Comparison of ENCODE assay signal across 8 mouse cellular contexts in the genomic region with DNA sequence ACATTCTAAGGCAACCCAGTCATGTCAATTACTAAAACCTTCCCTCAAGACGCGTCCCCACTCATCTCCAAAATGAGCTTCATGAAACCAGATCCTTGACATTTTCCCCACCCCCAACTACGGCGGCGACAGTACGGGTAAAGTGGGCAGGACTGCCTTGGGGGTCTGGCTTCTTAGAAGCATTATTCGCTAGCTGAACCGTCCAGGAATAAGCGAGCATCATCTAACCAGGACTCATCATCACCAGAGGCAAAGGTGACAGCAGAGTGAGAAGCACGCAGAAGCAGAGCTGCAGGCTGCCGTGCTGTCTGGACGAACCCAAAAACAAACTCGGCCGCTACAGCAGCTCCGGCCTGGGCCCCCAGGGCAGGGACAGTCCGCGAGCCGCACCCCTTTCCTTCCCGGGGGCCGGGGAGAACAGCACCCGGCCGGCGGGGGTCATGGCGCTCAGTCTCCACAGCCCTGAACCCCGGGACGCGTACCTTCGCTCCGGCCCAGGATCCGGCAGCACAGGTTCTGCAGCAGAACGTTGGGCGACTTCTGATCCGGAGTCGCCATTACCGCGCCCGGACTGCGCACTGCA. TPM values are rescaled to one million over a fixed set of nuclear protein-coding genes. Genes with fewer than 3 reads are reported as not detected.
DNase-seq lines count a peak whose midpoint lies in the region; ATAC-seq and TF ChIP-seq lines count a peak whose summit lies in the region.

No protein-coding gene starts in this region.

- H3K27ac ChIP-seq in kidney, adult 2 months (ENCODE audit: insufficient read depth, low read depth, low read length) = 0 out of 2 replicates have a peak overlapping the region, but pooled peaks have one; percentile 28
- H3K27ac ChIP-seq in embryonic facial prominence, embryonic 12.5 days = peak overlapping the region; percentile 80
- peak overlapping the region; percentile 78 for H3K27ac ChIP-seq in hindbrain, embryonic 16.5 days (ENCODE audit: low read depth, low read length)
- H3K27ac ChIP-seq in midbrain, embryonic 12.5 days (replicated peaks) = peak overlapping the region; percentile 75

- peaks cover 3% of the 10 kb centered on the region; the same call in 1 of the 2 replicates for H3K4me1 ChIP-seq in kidney, adult 2 months (ENCODE audit: control insufficient read depth, insufficient read depth, low read length)
- H3K4me1 ChIP-seq in embryonic facial prominence, embryonic 12.5 days = peaks cover 9% of the 10 kb centered on the region; the same call in 1 of the 2 replicates
- peaks cover 19% of the 10 kb centered on the region for H3K4me1 ChIP-seq in hindbrain, embryonic 16.5 days (ENCODE audit: control insufficient read depth, insufficient read depth, low read depth, low read length)
- peaks cover 19% of the 10 kb centered on the region for H3K4me1 ChIP-seq in midbrain, embryonic 12.5 days

- ATAC-seq in embryonic facial prominence, embryonic 12.5 days (ENCODE audit: insufficient number of reproducible peaks, insufficient read depth, low FRiP score, low TSS enrichment) = peak; percentile 66
- ATAC-seq in hindbrain, embryonic 16.5 days = no peak; the same call in 1 of the 2 replicates
- ATAC-seq in midbrain, embryonic 12.5 days (ENCODE audit: low FRiP score, low read depth) = peak; percentile 76

- WGBS in kidney, adult 2 months = 1% methylated on average over 38 of the region's 38 CpGs
- under 1% methylated on average over 38 of the region's 38 CpGs for WGBS in embryonic facial prominence, embryonic 12.5 days
- WGBS in hindbrain, embryonic 16.5 days = under 1% methylated on average over 37 of the region's 38 CpGs
- WGBS in midbrain, embryonic 12.5 days = under 1% methylated on average over 38 of the region's 38 CpGs

- H3K4me2 ChIP-seq in embryonic facial prominence, embryonic 12.5 days (replicated peaks) = peak overlapping the region; percentile 88
- peak overlapping the region; percentile 63 for H3K4me2 ChIP-seq in hindbrain, embryonic 16.5 days (ENCODE audit: low read length)
- peak overlapping the region; percentile 81 for H3K4me2 ChIP-seq in midbrain, embryonic 12.5 days (replicated peaks)

- no peaks in the 10 kb centered on the region for H3K27me3 ChIP-seq in kidney, adult 2 months (replicated peaks; ENCODE audit: control insufficient read depth, insufficient read depth, low read length)
- H3K27me3 ChIP-seq in embryonic facial prominence, embryonic 12.5 days = no peaks in the 10 kb centered on the region
- H3K27me3 ChIP-seq in hindbrain, embryonic 16.5 days (replicated peaks; ENCODE audit: control insufficient read depth, insufficient read depth, low read length) = no peaks in the 10 kb centered on the region
- peaks cover 25% of the 10 kb centered on the region for H3K27me3 ChIP-seq in midbrain, embryonic 12.5 days

- no peak for DNase-seq in kidney, adult 2 months
- no peak for DNase-seq in kidney, postnatal 10 days
- peak; percentile 35 for DNase-seq in ES-CJ7 (ENCODE audit: low read depth, low spot score)
- DNase-seq in cerebellum, postnatal 14 days = no peak
- no peak for DNase-seq in left cerebral cortex, postnatal 4 days

- H3K36me3 ChIP-seq in kidney, adult 2 months (ENCODE audit: control insufficient read depth, insufficient read depth, low read length) = no peaks in the 10 kb centered on the region
- no peaks in the 10 kb centered on the region for H3K36me3 ChIP-seq in embryonic facial prominence, embryonic 12.5 days
- no peaks in the 10 kb centered on the region for H3K36me3 ChIP-seq in hindbrain, embryonic 16.5 days (ENCODE audit: control insufficient read depth, insufficient read depth, low read length)
- H3K36me3 ChIP-seq in midbrain, embryonic 12.5 days = no peaks in the 10 kb centered on the region

- no peak for TF ChIP-seq CTCF in kidney, adult 2 months (conservative IDR thresholded peaks at IDR 0.05; ENCODE audit: insufficient read depth, insufficient read length, low read depth, low read length)

- no peak for TF ChIP-seq POLR2A in kidney, adult 2 months (IDR thresholded peaks at IDR 0.05; ENCODE audit: low read depth, low read length)

- peak overlapping the region; percentile 89 for H3K9ac ChIP-seq in embryonic facial prominence, embryonic 12.5 days
- peak overlapping the region; percentile 82 for H3K9ac ChIP-seq in hindbrain, embryonic 16.5 days (ENCODE audit: low read depth, low read length)
- peak overlapping the region; percentile 89 for H3K9ac ChIP-seq in midbrain, embryonic 12.5 days (replicated peaks)

- H3K9me3 ChIP-seq in embryonic facial prominence, embryonic 12.5 days = no peaks in the 10 kb centered on the region
- no peaks in the 10 kb centered on the region for H3K9me3 ChIP-seq in hindbrain, embryonic 16.5 days (ENCODE audit: control insufficient read depth, low read length)
- H3K9me3 ChIP-seq in midbrain, embryonic 12.5 days = no peaks in the 10 kb centered on the region

- intact Hi-C loops in left cerebral cortex, postnatal 4 days (cut with DNase I) = loop anchor here (5.0 kb wide), 1 partner anchor 714 kb away; no protein-coding TSS in a partner anchor

- H3K4me3 ChIP-seq in kidney, adult 2 months (ENCODE audit: insufficient read depth, low read depth, low read length) = peak overlapping the region; percentile 73
- H3K4me3 ChIP-seq in embryonic facial prominence, embryonic 12.5 days = peak overlapping the region; percentile 91
- peak overlapping the region; percentile 77 for H3K4me3 ChIP-seq in hindbrain, embryonic 16.5 days (ENCODE audit: low read length)
- H3K4me3 ChIP-seq in midbrain, embryonic 12.5 days = peak overlapping the region; percentile 97

RNA-seq across cellular contexts. Expression of gene Tubgcp3, which starts 0.5 kb away (rescaled TPM):
- 28.4 and 36.4 TPM in 2 replicates for polyA plus RNA-seq in kidney, adult 2 months (2012; rRNA removed)
- polyA plus RNA-seq in embryonic facial prominence, embryonic 12.5 days (2016; fragmentation: Nextera tagmentation; extraction: Ambion mirVana) = 46.2 and 47.7 TPM in 2 replicates
- polyA plus RNA-seq in hindbrain, embryonic 16.5 days (2015; fragmentation: Nextera tagmentation; extraction: Ambion mirVana) = 37.2 and 41.7 TPM in 2 replicates
- polyA plus RNA-seq in midbrain, embryonic 12.5 days (2016; fragmentation: Nextera tagmentation; extraction: Ambion mirVana) = 55.6 and 56.1 TPM in 2 replicates
- 10 to 100 TPM; 33.9 to 37.2 TPM for total RNA-seq in left cerebral cortex, postnatal 4 days (2021)

Comparison
In these comparisons a context has a peak if more than half of its experiments do, and no peak if none do; other contexts are left out.
1. H3K27ac ChIP-seq: peak in every context shown above with its lines; median percentile 80 in embryonic facial prominence, embryonic 12.5 days; 78 in hindbrain, embryonic 16.5 days; 75 in midbrain, embryonic 12.5 days; 28 in kidney, adult 2 months.